Mouse (Mus musculus) stomach, postnatal 0 days (tissue): ENCODE measurements around the gene Map3k9.

Source experiments
- CTCF ChIP-seq: IDR thresholded peaks from 2 replicates; pipeline ENCODE4 v1.5.1; 2016; ENCODE audit warnings: antibody characterized with exemption, low read depth, mild to moderate bottlenecking, moderate library complexity
- EP300 ChIP-seq: optimal IDR thresholded peaks from 2 replicates; pipeline ENCODE3; 2016; ENCODE audit warnings: antibody characterized with exemption

GRCm38 (mm10) chr12:81801134-81801533 lies 20.2 kb upstream of the Map3k9 start:
- TF ChIP-seq CTCF (no peak), EP300 (no peak)
